Mouse (Mus musculus) embryonic facial prominence, embryonic 11.5 days (tissue): ENCODE measurements at regions not wholly inside any gene's neighbourhood (a gene's known extent, or its start where the extent isn't known, plus 50 kb on each side); places are given as distances from the start of the nearest gene placed in this dataset.

ENCODE experiments used
- ATAC-seq: fragments of 200-750 bp; cut with Nextera tagmentation; replicated peaks from 2 replicates; pipeline ENCODE4 v1.8.0; 2017; ENCODE audit warnings: low read depth; ENCODE audit not compliant: insufficient number of reproducible peaks, low FRiP score, low TSS enrichment
- DNase-seq: peaks from one replicate; pipeline ENCODE4 v3.0.0-alpha.2; 2015; ENCODE audit warnings: low spot score
- H3K27ac ChIP-seq: fragments of 300-500 bp; sonication (generic); replicated peaks from 2 replicates; pipeline ENCODE4 v1.5.1; 2014; ENCODE audit warnings: mild to moderate bottlenecking, low read depth, low read length, control low read depth
- H3K27me3 ChIP-seq: fragments of 300-500 bp; sonication (generic); 2 replicates; pipeline ENCODE4 v1.6.1; 2014; ENCODE audit warnings: mild to moderate bottlenecking, low read length, moderate library complexity, mixed read lengths; ENCODE audit not compliant: control insufficient read depth, insufficient read depth
- H3K36me3 ChIP-seq: fragments of 300-500 bp; sonication (generic); replicated peaks from 2 replicates; pipeline ENCODE4 v1.6.1; 2014; ENCODE audit warnings: low read depth, mild to moderate bottlenecking, low read length, moderate library complexity, mixed read lengths; ENCODE audit not compliant: control insufficient read depth, insufficient read depth
- H3K4me1 ChIP-seq: fragments of 300-500 bp; sonication (generic); 2 replicates; pipeline ENCODE4 v1.6.1; 2014; ENCODE audit warnings: low read length, mixed read lengths; ENCODE audit not compliant: control insufficient read depth, insufficient read depth
- H3K4me2 ChIP-seq: fragments of 300-500 bp; sonication (generic); 2 replicates; pipeline ENCODE4 v1.6.1; 2014; ENCODE audit warnings: low read depth, mild to moderate bottlenecking, control low read depth, low read length, moderate library complexity
- H3K4me3 ChIP-seq: fragments of 300-500 bp; sonication (generic); 2 replicates; pipeline ENCODE4 v1.5.1; 2014; ENCODE audit warnings: low read depth, low read length, control low read depth
- H3K9ac ChIP-seq: fragments of 300-500 bp; sonication (generic); replicated peaks from 2 replicates; pipeline ENCODE4 v1.6.1; 2014; ENCODE audit warnings: mild to moderate bottlenecking, control low read depth, low read length
- H3K9me3 ChIP-seq: fragments of 300-500 bp; sonication (generic); replicated peaks from 2 replicates; pipeline ENCODE4 v1.6.1; 2016; ENCODE audit warnings: mild to moderate bottlenecking, low read length, inconsistent platforms, mixed read lengths; ENCODE audit not compliant: control insufficient read depth
- WGBS: fragments of 180-500 bp; shearing (Covaris S2); extraction: QIAGEN DNeasy Blood & Tissue Kit; methylation state at CpG from one replicate; pipeline ENCODE4 v1.1.7; 2014; 5-methylcytosine and 5-hydroxymethylcytosine counted together

GRCm38 (mm10) chr12:32489415-32490139 is 111.1 kb downstream of the Ccdc71l start:
- Histone ChIP-seq H3K4me1 (no peaks in the 10 kb centered on the region), H3K36me3 (no peaks in the 10 kb centered on the region), H3K9ac (no peak overlapping the region), H3K9me3 (no peaks in the 10 kb centered on the region), H3K4me3 (no peak overlapping the region), H3K27ac (no peak overlapping the region), H3K4me2 (no peak overlapping the region), H3K27me3 (no peaks in the 10 kb centered on the region)
- no peak for ATAC-seq
- DNase-seq: no peak

GRCm38 (mm10) chr12:32504196-32504595 is 125.7 kb downstream of the Ccdc71l start:
- ATAC-seq (no peak), DNase-seq (no peak)
- no peaks in the 10 kb centered on the region for H3K36me3 ChIP-seq
- WGBS: 77% methylated on average over 3 of the region's 3 CpGs
- H3K4me3 ChIP-seq: no peak overlapping the region
- H3K9ac ChIP-seq: no peak overlapping the region
- no peaks in the 10 kb centered on the region for H3K4me1 ChIP-seq
- H3K27ac ChIP-seq: no peak overlapping the region
- no peak overlapping the region for H3K4me2 ChIP-seq
- no peaks in the 10 kb centered on the region for H3K9me3 ChIP-seq
- H3K27me3 ChIP-seq: no peaks in the 10 kb centered on the region

GRCm38 (mm10) chr12:32508671-32509070 is 130.2 kb downstream of the Ccdc71l start:
- H3K27me3 ChIP-seq: no peaks in the 10 kb centered on the region
- H3K4me1 ChIP-seq: no peaks in the 10 kb centered on the region
- DNase-seq: no peak
- no peak overlapping the region for H3K4me3 ChIP-seq
- no peak for ATAC-seq
- H3K4me2 ChIP-seq: no peak overlapping the region
- no peaks in the 10 kb centered on the region for H3K36me3 ChIP-seq
- 79% methylated on average over 1 of the region's 1 CpGs for WGBS
- no peak overlapping the region for H3K9ac ChIP-seq
- no peaks in the 10 kb centered on the region for H3K9me3 ChIP-seq
- no peak overlapping the region for H3K27ac ChIP-seq

- no peaks in the 10 kb centered on the region for H3K36me3 ChIP-seq
- no peak overlapping the region for H3K4me2 ChIP-seq
- H3K4me3 ChIP-seq: no peak overlapping the region
- DNase-seq (no peak), ATAC-seq (no peak)
- 76% methylated on average over 1 of the region's 1 CpGs for WGBS
- no peaks in the 10 kb centered on the region for H3K9me3 ChIP-seq
- H3K4me1 ChIP-seq: no peaks in the 10 kb centered on the region
- H3K9ac ChIP-seq: no peak overlapping the region
- no peak overlapping the region for H3K27ac ChIP-seq
- H3K27me3 ChIP-seq: no peaks in the 10 kb centered on the region
These were observed 147.1 kb downstream of the Ccdc71l start for GRCm38 (mm10) chr12:32525586-32525985.

GRCm38 (mm10) chr12:32531216-32531615 is 152.7 kb downstream of the Ccdc71l start:
- no peak for ATAC-seq
- 84% methylated on average over 3 of the region's 3 CpGs for WGBS

GRCm38 (mm10) chr12:32533641-32534040 is 155.1 kb downstream of the Ccdc71l start:
- Histone ChIP-seq H3K36me3 (no peaks in the 10 kb centered on the region), H3K27me3 (no peaks in the 10 kb centered on the region), H3K9ac (no peak overlapping the region), H3K4me3 (no peak overlapping the region), H3K4me2 (no peak overlapping the region), H3K4me1 (no peaks in the 10 kb centered on the region), H3K9me3 (no peaks in the 10 kb centered on the region), H3K27ac (no peak overlapping the region)
- DNase-seq (no peak), ATAC-seq (no peak)

More at GRCm38 (mm10) chr12:32531216-32531615, 152.7 kb downstream of the Ccdc71l start:
- Histone ChIP-seq H3K4me2 (no peak overlapping the region), H3K9ac (no peak overlapping the region), H3K27me3 (no peaks in the 10 kb centered on the region), H3K36me3 (no peaks in the 10 kb centered on the region), H3K4me1 (no peaks in the 10 kb centered on the region), H3K4me3 (no peak overlapping the region), H3K9me3 (no peaks in the 10 kb centered on the region), H3K27ac (no peak overlapping the region)
- no peak for DNase-seq

- no peak overlapping the region for H3K9ac ChIP-seq
- DNase-seq (no peak), ATAC-seq (no peak)
- WGBS: 84% methylated on average over 1 of the region's 1 CpGs
- no peak overlapping the region for H3K4me3 ChIP-seq
- H3K4me1 ChIP-seq: no peaks in the 10 kb centered on the region
- no peaks in the 10 kb centered on the region for H3K9me3 ChIP-seq
- H3K4me2 ChIP-seq: no peak overlapping the region
- H3K27me3 ChIP-seq: no peaks in the 10 kb centered on the region
- H3K36me3 ChIP-seq: no peaks in the 10 kb centered on the region
- no peak overlapping the region for H3K27ac ChIP-seq
These were observed 167.0 kb downstream of the Ccdc71l start for GRCm38 (mm10) chr12:32545466-32545865.

GRCm38 (mm10) chr12:32546356-32546755 is 167.9 kb downstream of the Ccdc71l start:
- H3K36me3 ChIP-seq: no peaks in the 10 kb centered on the region
- no peaks in the 10 kb centered on the region for H3K4me1 ChIP-seq
- ATAC-seq (no peak), DNase-seq (no peak)
- no peak overlapping the region for H3K9ac ChIP-seq
- H3K4me3 ChIP-seq: no peak overlapping the region
- H3K27me3 ChIP-seq: no peaks in the 10 kb centered on the region
- no peaks in the 10 kb centered on the region for H3K9me3 ChIP-seq
- no peak overlapping the region for H3K4me2 ChIP-seq
- H3K27ac ChIP-seq: no peak overlapping the region
